In the genomic region with DNA sequence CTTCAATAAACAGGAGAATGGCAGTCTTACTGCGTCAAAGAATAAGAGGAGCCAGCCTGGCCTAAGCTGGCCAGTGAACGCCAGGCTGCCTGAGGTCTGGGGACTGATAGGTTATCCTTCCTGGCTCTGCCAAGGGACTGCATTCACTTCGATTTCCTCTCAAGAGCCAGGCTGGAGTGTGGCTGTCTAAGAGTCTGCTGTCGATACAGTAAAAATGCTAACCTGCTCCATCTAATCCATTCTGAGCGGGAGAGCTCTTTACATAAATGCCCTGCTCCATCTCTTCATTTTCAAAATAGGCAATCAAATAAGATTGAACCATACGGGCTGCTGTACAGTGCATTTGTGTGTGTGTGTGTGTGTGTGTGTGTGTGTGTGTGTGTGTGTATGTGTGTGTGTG, we compare ENCODE assay signal across 20 mouse cellular contexts.
DNase-seq lines count a peak whose midpoint lies in the region; ATAC-seq and TF ChIP-seq lines count a peak whose summit lies in the region.
"Had no signal": no experiment of that assay in that cellular context is flagged by ENCODE, and none has a peak within 500 bp of the region (broad histone marks: within the 10 kb centered on the region; RNA-seq: fewer than 3 reads in every experiment).

No protein-coding gene starts in this region.

- H3K4me2 ChIP-seq in hindbrain, postnatal 0 days (ENCODE audit: low read depth, low read length), result no peak overlapping the region
- H3K4me2 ChIP-seq in midbrain, embryonic 14.5 days (ENCODE audit: low read length), result no peak overlapping the region
- H3K4me2 ChIP-seq in midbrain, embryonic 15.5 days, result no peak overlapping the region
- H3K4me2 ChIP-seq in hindbrain, embryonic 12.5 days (replicated peaks), result no peak overlapping the region
- H3K4me2 ChIP-seq: embryonic facial prominence, embryonic 12.5 days had no signal

- no peak for TF ChIP-seq CTCF in hindbrain, postnatal 0 days (IDR thresholded peaks at IDR 0.05; ENCODE audit: low read depth)

- H3K4me1 ChIP-seq in hindbrain, embryonic 10.5 days (replicated peaks), result peaks cover 84% of the 10 kb centered on the region
- H3K4me1 ChIP-seq in hindbrain, postnatal 0 days (ENCODE audit: insufficient read depth, low read length), result 0 out of 2 replicates have a peak, but pooled peaks cover 5% of the 10 kb centered on the region
- H3K4me1 ChIP-seq in midbrain, embryonic 14.5 days (ENCODE audit: control insufficient read depth, insufficient read depth, low read length), result peaks cover 60% of the 10 kb centered on the region
- peaks cover 63% of the 10 kb centered on the region for H3K4me1 ChIP-seq in midbrain, embryonic 15.5 days
- peaks cover 71% of the 10 kb centered on the region for H3K4me1 ChIP-seq in hindbrain, embryonic 12.5 days

- H3K36me3 ChIP-seq in hindbrain, embryonic 10.5 days, result no peaks in the 10 kb centered on the region
- H3K36me3 ChIP-seq in hindbrain, postnatal 0 days (ENCODE audit: insufficient read depth, low read length), result no peaks in the 10 kb centered on the region
- no peaks in the 10 kb centered on the region for H3K36me3 ChIP-seq in midbrain, embryonic 14.5 days (ENCODE audit: control insufficient read depth, insufficient read depth, low read length)
- H3K36me3 ChIP-seq in midbrain, embryonic 15.5 days (replicated peaks), result no peaks in the 10 kb centered on the region
- H3K36me3 ChIP-seq in hindbrain, embryonic 12.5 days, result no peaks in the 10 kb centered on the region
- H3K36me3 ChIP-seq: embryonic facial prominence, embryonic 12.5 days had no signal

- no peak overlapping the region for H3K4me3 ChIP-seq in hindbrain, embryonic 10.5 days
- H3K4me3 ChIP-seq in hindbrain, postnatal 0 days (ENCODE audit: low read length), result no peak overlapping the region
- H3K4me3 ChIP-seq in midbrain, embryonic 14.5 days (replicated peaks; ENCODE audit: low read depth, low read length), result no peak overlapping the region
- H3K4me3 ChIP-seq in midbrain, embryonic 15.5 days, result no peak overlapping the region
- H3K4me3 ChIP-seq in hindbrain, embryonic 12.5 days, result no peak overlapping the region
- H3K4me3 ChIP-seq: embryonic facial prominence, embryonic 12.5 days; heart, adult 2 months had no signal

- no peaks in the 10 kb centered on the region for H3K9me3 ChIP-seq in hindbrain, embryonic 10.5 days
- no peaks in the 10 kb centered on the region for H3K9me3 ChIP-seq in hindbrain, postnatal 0 days (ENCODE audit: low read length)
- H3K9me3 ChIP-seq in midbrain, embryonic 14.5 days (ENCODE audit: control insufficient read depth, low read length), result no peaks in the 10 kb centered on the region
- no peaks in the 10 kb centered on the region for H3K9me3 ChIP-seq in midbrain, embryonic 15.5 days
- no peaks in the 10 kb centered on the region for H3K9me3 ChIP-seq in hindbrain, embryonic 12.5 days (replicated peaks)

- H3K27ac ChIP-seq in hindbrain, embryonic 10.5 days, result peak overlapping the region; percentile 64
- no peak overlapping the region for H3K27ac ChIP-seq in hindbrain, postnatal 0 days
- peak overlapping the region; percentile 3; the same call in 1 of the 2 replicates for H3K27ac ChIP-seq in midbrain, embryonic 14.5 days (replicated peaks; ENCODE audit: low read depth, low read length)
- H3K27ac ChIP-seq in midbrain, embryonic 15.5 days, result no peak overlapping the region
- peak overlapping the region; percentile 55 for H3K27ac ChIP-seq in hindbrain, embryonic 12.5 days
- H3K27ac ChIP-seq: heart, adult 2 months had no signal

- H3K27me3 ChIP-seq in hindbrain, embryonic 10.5 days (ENCODE audit: insufficient read depth, poor library complexity, severe bottlenecking), result peaks cover 52% of the 10 kb centered on the region
- peaks cover 6% of the 10 kb centered on the region; the same call in 1 of the 2 replicates for H3K27me3 ChIP-seq in hindbrain, postnatal 0 days (ENCODE audit: insufficient read depth, low read length)
- H3K27me3 ChIP-seq in midbrain, embryonic 14.5 days (ENCODE audit: control insufficient read depth, insufficient read depth, low read length), result no peaks in the 10 kb centered on the region
- H3K27me3 ChIP-seq in midbrain, embryonic 15.5 days (replicated peaks), result no peaks in the 10 kb centered on the region
- no peaks in the 10 kb centered on the region for H3K27me3 ChIP-seq in hindbrain, embryonic 12.5 days

- no peak for ATAC-seq in hindbrain, postnatal 0 days
- ATAC-seq in midbrain, embryonic 14.5 days (ENCODE audit: low FRiP score, low TSS enrichment), result no peak
- no peak for ATAC-seq in midbrain, embryonic 15.5 days (replicated peaks)
- no peak for ATAC-seq in hindbrain, embryonic 12.5 days (ENCODE audit: low FRiP score)
- ATAC-seq: forebrain, embryonic 16.5 days; intestine, embryonic 16.5 days had no signal

- H3K9ac ChIP-seq in hindbrain, postnatal 0 days (replicated peaks; ENCODE audit: low read length), result no peak overlapping the region
- no peak overlapping the region for H3K9ac ChIP-seq in midbrain, embryonic 14.5 days (replicated peaks; ENCODE audit: low read length)
- no peak overlapping the region for H3K9ac ChIP-seq in midbrain, embryonic 15.5 days
- no peak overlapping the region for H3K9ac ChIP-seq in hindbrain, embryonic 12.5 days
- H3K9ac ChIP-seq: embryonic facial prominence, embryonic 12.5 days had no signal

- 51% methylated on average over 6 of the region's 6 CpGs for WGBS in hindbrain, embryonic 10.5 days
- WGBS in hindbrain, postnatal 0 days, result 70% methylated on average over 6 of the region's 6 CpGs
- 34% methylated on average over 6 of the region's 6 CpGs for WGBS in midbrain, embryonic 14.5 days
- WGBS in midbrain, embryonic 15.5 days, result 32% methylated on average over 6 of the region's 6 CpGs
- WGBS in hindbrain, embryonic 12.5 days, result 45% methylated on average over 6 of the region's 6 CpGs

- no peak for DNase-seq in hindbrain, embryonic 10.5 days (ENCODE audit: low spot score)
- DNase-seq in hindbrain, postnatal 0 days (ENCODE audit: low spot score), result no peak
- peak; percentile 58 for DNase-seq in midbrain, embryonic 14.5 days
- peak; percentile 36 for DNase-seq in embryo, embryonic 10.5 days (ENCODE audit: low spot score)
- no peak for DNase-seq in ovary, postnatal 10 days (ENCODE audit: low spot score)
- DNase-seq in urinary bladder, postnatal 10 days (ENCODE audit: low spot score), result no peak
- DNase-seq: adrenal gland, adult 8-10 months; adrenal gland, postnatal 36 days; cerebellum, adult 11 months; cerebellum, adult 9-10 months; cerebellum, postnatal 25 days; gastrocnemius, postnatal 10 days; heart, adult 2 months; heart, postnatal 10 days; heart, postnatal 4 days had no signal

Comparison
In these comparisons a context has a peak if more than half of its experiments do, and no peak if none do; other contexts are left out.
1. H3K27ac ChIP-seq: peak in hindbrain, embryonic 10.5 days (single experiment), midbrain, embryonic 14.5 days (single experiment) and hindbrain, embryonic 12.5 days (single experiment); none in hindbrain, postnatal 0 days (single experiment) and midbrain, embryonic 15.5 days (single experiment).
2. DNase-seq: peak in midbrain, embryonic 14.5 days (single experiment) and embryo, embryonic 10.5 days (single experiment); none in hindbrain, embryonic 10.5 days (single experiment), hindbrain, postnatal 0 days (single experiment), ovary, postnatal 10 days (single experiment) and urinary bladder, postnatal 10 days (single experiment).